Mouse (Mus musculus) heart, embryonic 16.5 days (tissue): ENCODE data around the gene Vmn1r73. TPM values are rescaled to one million over a fixed set of nuclear protein-coding genes. Genes with fewer than 3 reads are reported as not detected.

Experiments used
- ATAC-seq: fragments of 200-750 bp; cut with Nextera tagmentation; replicated peaks from 2 replicates; pipeline ENCODE4 v1.8.0; 2017; ENCODE audit warnings: moderate number of reproducible peaks; ENCODE audit not compliant: insufficient read depth, low FRiP score; ENCODE audit errors: extremely low read depth
- H3K27ac ChIP-seq: fragments of 300-500 bp; sonication (generic); 2 replicates; pipeline ENCODE4 v1.5.1; 2014; ENCODE audit warnings: mild to moderate bottlenecking, low read length, control low read depth, moderate library complexity
- H3K27me3 ChIP-seq: fragments of 300-500 bp; sonication (generic); 2 replicates; pipeline ENCODE4 v1.6.1; 2014; ENCODE audit warnings: low read length, mixed read lengths; ENCODE audit not compliant: control insufficient read depth, insufficient read depth
- H3K36me3 ChIP-seq: fragments of 300-500 bp; sonication (generic); 2 replicates; pipeline ENCODE4 v1.6.1; 2014; ENCODE audit not compliant: control insufficient read depth, insufficient read depth
- H3K4me1 ChIP-seq: fragments of 300-500 bp; sonication (generic); 2 replicates; pipeline ENCODE4 v1.6.1; 2014; ENCODE audit warnings: low read length, mixed read lengths; ENCODE audit not compliant: control insufficient read depth, insufficient read depth
- H3K4me2 ChIP-seq: fragments of 300-500 bp; sonication (generic); 2 replicates; pipeline ENCODE4 v1.6.1; 2014; ENCODE audit warnings: low read depth, mild to moderate bottlenecking, control low read depth, low read length
- H3K4me3 ChIP-seq: fragments of 300-500 bp; sonication (generic); 2 replicates; pipeline ENCODE4 v1.5.1; 2014; ENCODE audit warnings: mild to moderate bottlenecking, control low read depth, low read length
- H3K9ac ChIP-seq: fragments of 300-500 bp; sonication (generic); 2 replicates; pipeline ENCODE4 v1.6.1; 2014; ENCODE audit warnings: low read length, control low read depth
- H3K9me3 ChIP-seq: fragments of 300-500 bp; sonication (generic); replicated peaks from 2 replicates; pipeline ENCODE4 v1.6.1; 2016; ENCODE audit warnings: low read length; ENCODE audit not compliant: control insufficient read depth
- WGBS: fragments of 180-500 bp; shearing (Covaris S2); extraction: QIAGEN DNeasy Blood & Tissue Kit; methylation state at CpG from one replicate; pipeline ENCODE4 v1.1.7; 2014; 5-methylcytosine and 5-hydroxymethylcytosine counted together
- polyA plus RNA-seq: library from polyadenylated mRNA; unstranded; fragments of >200 nt; fragmentation: Nextera tagmentation; extraction: Ambion mirVana; gene quantifications from 2 replicates; pipeline ENCODE4 v1.2.1, GENCODE M21; 2015

Vmn1r73 gene
- polyA plus RNA-seq = not detected in 2 replicates

DNA sequence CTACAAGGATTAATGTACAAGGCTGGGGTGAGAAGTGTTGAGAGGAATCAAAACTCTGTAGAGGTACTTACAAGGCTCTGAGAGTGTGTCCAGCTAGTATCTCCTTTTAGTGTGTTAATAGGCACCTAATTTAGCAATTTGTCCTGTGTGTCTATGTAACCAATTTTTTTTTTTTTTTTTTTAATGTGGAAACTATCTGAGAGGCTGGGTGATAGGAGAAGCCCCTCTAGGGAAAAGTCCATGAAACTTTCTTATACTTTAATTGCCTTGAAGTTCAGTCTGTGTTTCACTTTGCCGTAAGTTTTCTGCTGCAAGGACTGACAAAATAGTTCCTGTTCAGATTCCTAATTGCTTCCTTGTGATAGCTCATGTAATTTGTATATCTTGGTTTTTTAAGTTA, at the start of gene Vmn1r73:
Gene Vmn1r73, plus strand, starts transcription at position 301 of the 400 bp plus-strand sequence.
- Histone ChIP-seq H3K4me1 (no peaks in the 10 kb centered on the region), H3K9ac (no peak within 1 kb of the TSS), H3K4me3 (no peak within 1 kb of the TSS), H3K36me3 (no peaks in the 10 kb centered on the region), H3K9me3 (peaks cover 12% of the 10 kb centered on the region), H3K27me3 (no peaks in the 10 kb centered on the region), H3K4me2 (no peak within 1 kb of the TSS), H3K27ac (no peak within 1 kb of the TSS)
- 85% methylated on average over 1 of the region's 1 CpGs for WGBS
- no peak for ATAC-seq

Other genes starting within 250 kb of the Vmn1r73 start
- not detected in 2 replicates for gene Zscan4-ps2, start 216.0 kb upstream of the Vmn1r73 start, polyA plus RNA-seq
- gene Zscan4-ps3, start 121.0 kb upstream of the Vmn1r73 start, polyA plus RNA-seq = not detected in 2 replicates
- gene Vmn1r72, start 50.1 kb upstream of the Vmn1r73 start, polyA plus RNA-seq = not detected in 2 replicates
- not detected in 2 replicates for gene Vmn1r74, start 103.7 kb downstream of the Vmn1r73 start, polyA plus RNA-seq
- not detected in 2 replicates for gene Vmn1r75, start 144.4 kb downstream of the Vmn1r73 start, polyA plus RNA-seq
- gene Vmn1r76, start 207.9 kb downstream of the Vmn1r73 start, polyA plus RNA-seq = not detected in 2 replicates